Mouse (Mus musculus): ENCODE data around the gene Polr3b. TPM values are rescaled to one million over a fixed set of nuclear protein-coding genes. Genes with fewer than 3 reads are reported as not detected.

Gene Polr3b
- polyA plus RNA-seq, 1 experiment from 2014 or later, result 19.2 TPM

DNA sequence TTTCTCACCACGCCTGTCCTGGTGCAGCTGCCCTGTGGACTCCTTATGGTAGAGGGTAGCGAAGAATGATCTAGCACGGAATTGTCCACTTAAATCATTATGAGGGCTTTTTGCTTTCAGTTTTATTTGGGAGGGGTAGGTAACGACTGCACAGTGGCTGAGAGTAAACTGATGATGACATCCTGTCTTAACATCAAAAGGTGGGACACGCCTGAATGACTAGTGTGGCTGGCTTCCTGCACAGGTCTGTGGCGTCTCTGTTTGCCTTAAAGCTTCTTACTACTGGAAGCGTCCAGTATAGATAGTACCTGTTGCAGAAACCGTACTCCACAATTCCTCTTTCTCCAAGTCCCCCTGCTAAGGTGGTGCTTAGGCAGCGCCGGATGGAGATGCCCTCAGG is 146.7 kb downstream of the Polr3b start:
- H3K36me3 ChIP-seq (ENCODE audit: control insufficient read depth, insufficient read depth, low read length), result no peaks in the 10 kb centered on the region
- 84% methylated on average over 10 of the region's 10 CpGs for WGBS

DNA sequence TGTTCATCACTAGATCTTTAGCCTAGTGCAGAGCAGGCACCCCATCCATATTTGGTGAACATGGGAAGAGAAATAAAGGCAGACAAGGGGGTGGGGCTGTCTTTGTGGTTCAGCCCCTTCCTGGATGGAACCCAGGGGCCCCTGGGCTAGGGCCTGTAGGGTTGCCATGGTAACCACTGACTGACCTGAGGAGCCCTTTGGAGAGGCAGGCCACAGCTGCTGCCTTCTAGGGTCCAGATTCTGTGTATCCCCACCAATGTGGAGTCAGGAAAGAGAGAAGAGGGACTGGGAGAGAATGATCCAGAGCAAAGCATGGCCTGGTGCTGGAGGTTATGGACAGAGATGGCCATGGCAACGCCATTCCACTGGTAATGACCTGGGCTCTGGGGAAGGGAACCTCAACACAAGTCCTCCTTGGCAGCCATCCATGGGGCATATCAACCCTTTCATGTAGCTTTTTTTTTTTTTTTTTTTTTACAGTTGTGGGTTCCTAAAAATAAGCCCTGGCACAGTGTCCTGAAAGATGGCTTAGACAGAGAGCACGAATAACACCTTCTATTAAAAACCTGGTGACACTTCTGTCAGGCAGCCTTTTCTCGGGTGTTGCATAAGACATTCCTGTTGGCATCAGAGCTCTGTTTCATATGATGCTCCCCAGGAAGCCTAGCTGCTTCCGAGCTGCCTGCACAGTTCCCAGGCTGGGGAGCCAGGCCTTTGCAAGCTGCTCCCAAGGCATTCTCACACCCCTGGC is 150.5 kb downstream of the Polr3b start:
- Histone ChIP-seq H3K27ac (ENCODE audit: low read depth, low read length) (no peak overlapping the region), H3K4me1 (ENCODE audit: control insufficient read depth, insufficient read depth, low read length) (peaks cover 4% of the 10 kb centered on the region; the same call in 1 of the 2 replicates), H3K4me3 (ENCODE audit: low read depth, low read length) (no peak overlapping the region), H3K9ac (ENCODE audit: low read length) (no peak overlapping the region), H3K36me3 (ENCODE audit: control insufficient read depth, insufficient read depth, low read length) (no peaks in the 10 kb centered on the region), H3K27me3 (ENCODE audit: control insufficient read depth, insufficient read depth, low read length) (no peaks in the 10 kb centered on the region), H3K9me3 (ENCODE audit: control insufficient read depth, low read length) (no peaks in the 10 kb centered on the region), H3K4me2 (ENCODE audit: low read depth) (no peak overlapping the region)
- ATAC-seq (ENCODE audit: insufficient read depth, low FRiP score, low TSS enrichment) (peak; percentile 43; the same call in 1 of the 2 replicates), DNase-seq (ENCODE audit: low spot score) (no peak)
- WGBS, result 82% methylated on average over 4 of the region's 4 CpGs

More for the DNA sequence above, 146.7 kb downstream of the Polr3b start:
- Histone ChIP-seq H3K9me3 (ENCODE audit: control insufficient read depth, low read length) (no peaks in the 10 kb centered on the region), H3K4me1 (ENCODE audit: control insufficient read depth, insufficient read depth, low read length) (peaks cover 4% of the 10 kb centered on the region; the same call in 1 of the 2 replicates), H3K4me2 (ENCODE audit: low read depth) (no peak overlapping the region), H3K27ac (ENCODE audit: low read depth, low read length) (no peak overlapping the region), H3K27me3 (ENCODE audit: control insufficient read depth, insufficient read depth, low read length) (no peaks in the 10 kb centered on the region), H3K9ac (ENCODE audit: low read length) (no peak overlapping the region), H3K4me3 (ENCODE audit: low read depth, low read length) (no peak overlapping the region)
- DNase-seq (ENCODE audit: low spot score) (no peak), ATAC-seq (ENCODE audit: insufficient read depth, low FRiP score, low TSS enrichment) (no peak)

DNA sequence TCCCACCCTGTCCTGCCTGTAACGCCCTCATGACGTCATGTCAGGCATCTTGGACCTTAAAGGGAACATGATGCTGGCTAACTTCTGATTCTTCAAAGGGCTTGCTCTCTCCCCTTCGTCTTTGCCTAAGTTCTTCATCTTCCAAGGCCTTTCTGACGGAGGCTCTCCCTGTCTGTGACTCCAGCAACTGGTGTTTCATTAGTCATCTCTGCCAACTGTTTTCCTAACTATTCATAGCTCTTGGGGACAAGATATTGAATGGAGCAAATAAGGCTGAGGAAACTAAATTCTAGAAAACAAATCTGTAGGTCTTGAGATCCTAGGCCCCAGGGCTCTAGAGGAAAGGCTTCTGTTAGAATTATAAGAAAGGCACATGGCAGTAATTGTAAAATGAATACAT is 151.8 kb downstream of the Polr3b start:
- Histone ChIP-seq H3K9me3 (ENCODE audit: control insufficient read depth, low read length) (no peaks in the 10 kb centered on the region), H3K27me3 (ENCODE audit: control insufficient read depth, insufficient read depth, low read length) (no peaks in the 10 kb centered on the region), H3K36me3 (ENCODE audit: control insufficient read depth, insufficient read depth, low read length) (no peaks in the 10 kb centered on the region), H3K4me2 (ENCODE audit: low read depth) (no peak overlapping the region), H3K27ac (ENCODE audit: low read depth, low read length) (no peak overlapping the region), H3K4me3 (ENCODE audit: low read depth, low read length) (no peak overlapping the region), H3K9ac (ENCODE audit: low read length) (no peak overlapping the region), H3K4me1 (ENCODE audit: control insufficient read depth, insufficient read depth, low read length) (peaks cover 4% of the 10 kb centered on the region; the same call in 1 of the 2 replicates)
- DNase-seq (ENCODE audit: low spot score) (no peak), ATAC-seq (ENCODE audit: insufficient read depth, low FRiP score, low TSS enrichment) (no peak)
- 93% methylated on average over 4 of the region's 4 CpGs for WGBS

DNA sequence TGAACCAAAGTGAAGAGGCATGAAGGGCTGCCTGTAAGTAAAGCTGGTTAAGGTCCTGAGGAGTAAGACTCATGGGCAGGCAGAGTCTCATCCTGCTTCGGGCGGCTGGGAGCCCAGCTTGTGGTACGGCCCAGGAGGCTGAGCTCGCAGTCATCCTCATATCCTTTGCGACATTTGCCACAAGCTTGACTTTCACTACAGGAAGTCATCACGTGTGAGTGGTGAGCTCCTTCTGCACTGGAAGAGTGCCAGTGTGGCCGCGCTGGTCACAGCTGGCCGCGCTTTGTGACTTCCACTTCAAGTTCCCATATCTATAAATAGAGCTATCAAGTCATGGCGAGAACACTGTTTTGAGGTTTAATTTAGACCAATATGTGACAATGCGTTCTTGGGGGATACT is 152.5 kb downstream of the Polr3b start:
- Histone ChIP-seq H3K27me3 (ENCODE audit: control insufficient read depth, insufficient read depth, low read length) (no peaks in the 10 kb centered on the region), H3K9me3 (ENCODE audit: control insufficient read depth, low read length) (no peaks in the 10 kb centered on the region), H3K36me3 (ENCODE audit: control insufficient read depth, insufficient read depth, low read length) (no peaks in the 10 kb centered on the region), H3K4me2 (ENCODE audit: low read depth) (no peak overlapping the region), H3K27ac (ENCODE audit: low read depth, low read length) (no peak overlapping the region), H3K4me1 (ENCODE audit: control insufficient read depth, insufficient read depth, low read length) (peaks cover 4% of the 10 kb centered on the region; the same call in 1 of the 2 replicates), H3K9ac (ENCODE audit: low read length) (no peak overlapping the region), H3K4me3 (ENCODE audit: low read depth, low read length) (no peak overlapping the region)
- WGBS, result 91% methylated on average over 12 of the region's 12 CpGs
- ATAC-seq (ENCODE audit: insufficient read depth, low FRiP score, low TSS enrichment) (no peak), DNase-seq (ENCODE audit: low spot score) (no peak)

Other genes with a start within 250 kb of the Polr3b start
- gene Nuak1, start 181.7 kb upstream of the Polr3b start, polyA plus RNA-seq (2014; fragmentation: Nextera tagmentation; extraction: Ambion mirVana), result 3.3 and 3.7 TPM in 2 replicates
- 90.0 and 91.2 TPM in 2 replicates for gene Ckap4, start 88.2 kb upstream of the Polr3b start, polyA plus RNA-seq (2014; fragmentation: Nextera tagmentation; extraction: Ambion mirVana)
- gene Tcp11l2, start 45.7 kb upstream of the Polr3b start, polyA plus RNA-seq (2014; fragmentation: Nextera tagmentation; extraction: Ambion mirVana), result 11.6 and 13.5 TPM in 2 replicates
- 56.3 and 62.9 TPM in 2 replicates for gene Rfx4, start 133.8 kb downstream of the Polr3b start, polyA plus RNA-seq (2014; fragmentation: Nextera tagmentation; extraction: Ambion mirVana)